Mouse (Mus musculus): ENCODE results near the gene Mpzl3.

Gene Mpzl3

GRCm38 (mm10) chr9:45103211-45103979, 48.4 kb downstream of the Mpzl3 start:
- no peak for DNase-seq

- DNase-seq, result no peak
These were observed 50.8 kb downstream of the Mpzl3 start for GRCm38 (mm10) chr9:45105596-45106374.

- no peak for DNase-seq
These were observed 60.7 kb downstream of the Mpzl3 start for GRCm38 (mm10) chr9:45115706-45116105.

GRCm38 (mm10) chr9:45116819-45117218, 61.8 kb downstream of the Mpzl3 start:
- no peak for DNase-seq

GRCm38 (mm10) chr9:45117741-45118431, 62.9 kb downstream of the Mpzl3 start, which contains the start of gene Scn2b:
Gene Scn2b, plus strand, starts transcription at chr9:45117782.
- DNase-seq, result peak in 1 of 2 experiments; percentile 55

GRCm38 (mm10) chr9:45118552-45118951, 63.6 kb downstream of the Mpzl3 start:
- no peak for DNase-seq

GRCm38 (mm10) chr9:45119316-45119953, 64.4 kb downstream of the Mpzl3 start:
- DNase-seq, result no peak

- no peak for DNase-seq
These were observed 65.1 kb downstream of the Mpzl3 start for GRCm38 (mm10) chr9:45119954-45120530.

- no peak for DNase-seq
These were observed 65.6 kb downstream of the Mpzl3 start for GRCm38 (mm10) chr9:45120567-45120966.

GRCm38 (mm10) chr9:45121001-45121400, 66.0 kb downstream of the Mpzl3 start:
- DNase-seq, result peak; percentile 82 to 87

- peak; percentile 76 to 82 for DNase-seq
These were observed 66.8 kb downstream of the Mpzl3 start for GRCm38 (mm10) chr9:45121769-45122168.

- DNase-seq, result peak; percentile 59 to 81
These were observed 67.3 kb downstream of the Mpzl3 start for GRCm38 (mm10) chr9:45122209-45122761.

- DNase-seq, result peak in 1 of 2 experiments; percentile 5
These were observed 70.2 kb downstream of the Mpzl3 start for GRCm38 (mm10) chr9:45125211-45125610.

- DNase-seq, result peak in 1 of 2 experiments; percentile 56
These were observed 72.0 kb downstream of the Mpzl3 start for GRCm38 (mm10) chr9:45126941-45127340.

All from thymus, adult 18-20 months (tissue).